Mouse (Mus musculus) myocyte (in vitro differentiated cells): Measurements from ENCODE around the gene Cfap73. TPM values are rescaled to one million over a fixed set of nuclear protein-coding genes. Genes with fewer than 3 reads are reported as not detected.
A peak's percentile ranks its signal among the peaks of the same experiment; 100 is the strongest.

ENCODE experiments used
- H3K27me3 ChIP-seq: one replicate; pipeline ENCODE4 v1.6.1; 2011; ENCODE audit not compliant: control insufficient read depth, insufficient read depth, insufficient read length
- H3K36me3 ChIP-seq: one replicate; pipeline ENCODE4 v1.6.1; 2011; ENCODE audit not compliant: control insufficient read depth, insufficient read depth
- H3K4me2 ChIP-seq: one replicate; pipeline ENCODE4 v1.6.1; 2011; ENCODE audit warnings: low read depth, control low read depth
- H3K4me3 ChIP-seq: one replicate; pipeline ENCODE4 v1.5.1; 2011; ENCODE audit warnings: mild to moderate bottlenecking, control low read depth, moderate library complexity
- H3K79me2 ChIP-seq: one replicate; pipeline ENCODE4 v1.6.1; 2011; ENCODE audit not compliant: control insufficient read depth, insufficient read depth
- H3ac ChIP-seq: one replicate; pipeline ENCODE4 v1.6.1; 2011; ENCODE audit not compliant: control insufficient read depth, insufficient read length
- CEBPB ChIP-seq: IDR thresholded peaks from 2 replicates; pipeline ENCODE4 v1.6.1; 2011; ENCODE audit warnings: mild to moderate bottlenecking, moderate library complexity; ENCODE audit not compliant: poor library complexity, insufficient read depth, severe bottlenecking
- E2F4 ChIP-seq: IDR thresholded peaks from one replicate; pipeline ENCODE4 v1.6.1; 2011; ENCODE audit warnings: mild to moderate bottlenecking, control low read depth, moderate library complexity; ENCODE audit not compliant: insufficient read depth
- MAX ChIP-seq: IDR thresholded peaks from one replicate; pipeline ENCODE4 v1.6.1; 2011; ENCODE audit warnings: low read depth, mild to moderate bottlenecking, control low read depth
- MYOD1 ChIP-seq, 3 experiments: IDR thresholded peaks; one replicate each; pipeline ENCODE4 v1.6.1; 2011; ENCODE audit warnings: control low read depth in 2 of 3, low read depth in 2 of 3, mild to moderate bottlenecking in 2 of 3, moderate library complexity in 1 of 3; ENCODE audit not compliant: insufficient read length in 2 of 3, control insufficient read depth in 1 of 3
- MYOG ChIP-seq, 3 experiments: IDR thresholded peaks; one replicate each; pipeline ENCODE4 v1.6.1; 2011; ENCODE audit warnings: control low read depth in 2 of 3, low read depth in 2 of 3, mild to moderate bottlenecking in 2 of 3; ENCODE audit not compliant: insufficient read length in 2 of 3, control insufficient read depth in 1 of 3, insufficient read depth in 1 of 3
- POLR2A ChIP-seq: IDR thresholded peaks from one replicate; pipeline ENCODE4 v1.6.1; 2011; ENCODE audit warnings: low read depth, mild to moderate bottlenecking, control low read depth, moderate library complexity; ENCODE audit not compliant: insufficient read length
- POLR2AphosphoS2 ChIP-seq: IDR thresholded peaks from one replicate; pipeline ENCODE4 v1.6.1; 2011; ENCODE audit warnings: low read depth, control low read depth; ENCODE audit not compliant: insufficient read length
- REST ChIP-seq: IDR thresholded peaks from one replicate; pipeline ENCODE4 v1.6.1; 2011; ENCODE audit warnings: mild to moderate bottlenecking, control low read depth, moderate library complexity; ENCODE audit not compliant: insufficient read depth, insufficient read length
- SRF ChIP-seq: IDR thresholded peaks from one replicate; pipeline ENCODE4 v1.6.1; 2011; ENCODE audit warnings: low read depth; ENCODE audit not compliant: control insufficient read depth, insufficient read length
- TCF12 ChIP-seq: IDR thresholded peaks from one replicate; pipeline ENCODE4 v1.6.1; 2011; ENCODE audit warnings: mild to moderate bottlenecking, control low read depth; ENCODE audit not compliant: poor library complexity, insufficient read depth, severe bottlenecking
- TCF3 ChIP-seq: IDR thresholded peaks from one replicate; pipeline ENCODE4 v1.6.1; 2011; ENCODE audit warnings: low read depth, control low read depth; ENCODE audit not compliant: insufficient read length
- USF1 ChIP-seq: IDR thresholded peaks from one replicate; pipeline ENCODE4 v1.6.1; 2011; ENCODE audit warnings: low read depth, mild to moderate bottlenecking, control low read depth, moderate library complexity
- polyA plus RNA-seq: library from polyadenylated mRNA; unstranded; fragments of >200 nt; fragmentation: generic; extraction: Trizol; gene quantifications from one replicate; pipeline ENCODE4 v1.2.1, GENCODE M21; 2012; ENCODE audit warnings: missing spikeins

Gene Cfap73
- polyA plus RNA-seq, 1 experiment = not detected

DNA sequence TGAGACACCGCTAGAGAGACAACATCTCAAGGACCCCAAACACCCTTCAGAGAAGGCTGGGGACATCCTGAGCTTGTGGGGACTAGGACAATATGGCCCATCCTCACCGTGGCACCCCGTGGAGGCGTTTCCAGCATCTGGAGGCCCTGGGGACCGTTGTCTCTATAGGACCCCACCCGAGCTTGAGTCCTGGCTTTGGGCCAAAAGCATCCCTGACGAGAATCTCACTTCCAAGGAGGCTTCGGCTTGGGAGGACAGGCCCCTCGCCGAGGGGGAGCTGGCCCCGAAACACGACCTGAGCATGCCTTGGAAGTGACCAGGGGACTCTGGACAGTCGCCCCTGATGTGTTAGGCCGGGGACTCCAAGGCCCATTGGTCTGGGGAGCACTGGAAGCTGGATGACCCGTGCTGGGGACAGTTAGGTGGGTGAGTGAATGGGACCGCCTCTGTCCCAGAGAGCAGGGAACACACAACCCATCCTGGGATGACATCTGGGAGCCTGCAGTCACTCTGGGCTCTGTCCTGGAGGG lies 24.7 kb downstream of the Cfap73 start:
- TF ChIP-seq E2F4 = no peak
- TF ChIP-seq MYOD1 (IDR thresholded peaks at IDR 0.05; ENCODE audit: control insufficient read depth in 1 of 3, insufficient read length in 2 of 3, low read depth in 2 of 3) = no peak
- no peak for TF ChIP-seq POLR2A
- TF ChIP-seq MAX = no peak
- TF ChIP-seq TCF12 = no peak
- TF ChIP-seq TCF3 = no peak
- no peak for TF ChIP-seq MYOG (IDR thresholded peaks at IDR 0.05; ENCODE audit: control insufficient read depth in 1 of 3, insufficient read depth in 1 of 3, insufficient read length in 2 of 3, low read depth in 2 of 3)
- no peaks in the 10 kb centered on the region for H3K36me3 ChIP-seq
- no peak overlapping the region for H3K4me2 ChIP-seq

DNA sequence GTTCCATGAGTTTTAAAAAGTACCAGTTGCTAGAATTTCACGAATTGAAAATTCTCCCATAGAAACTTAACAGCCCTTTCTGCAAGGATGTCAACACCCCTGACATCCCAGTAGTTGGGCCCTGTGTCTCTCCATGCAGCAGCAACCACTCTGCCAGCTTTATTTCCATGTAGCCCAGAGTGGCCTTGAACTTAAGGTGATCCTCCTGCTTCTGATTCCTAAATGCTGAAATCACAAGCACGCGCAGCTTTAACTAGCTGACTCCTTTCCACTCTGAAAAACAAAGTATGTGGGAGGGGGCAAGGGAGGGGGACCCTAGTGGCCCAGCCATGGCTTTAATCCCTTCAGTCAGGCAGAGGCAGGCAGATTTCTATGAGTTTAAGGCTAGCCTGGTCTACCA lies 26.7 kb downstream of the Cfap73 start:
- Histone ChIP-seq H3K36me3 (no peaks in the 10 kb centered on the region), H3K27me3 (no peaks in the 10 kb centered on the region), H3K4me2 (no peak overlapping the region), H3K4me3 (no peak overlapping the region), H3K79me2 (peaks cover 9% of the 10 kb centered on the region), H3ac (no peak overlapping the region)
- TF ChIP-seq MYOD1 (IDR thresholded peaks at IDR 0.05; ENCODE audit: control insufficient read depth in 1 of 3, insufficient read length in 2 of 3, low read depth in 2 of 3) = no peak
- TF ChIP-seq TCF3 = no peak
- TF ChIP-seq CEBPB = no peak
- TF ChIP-seq SRF = no peak
- no peak for TF ChIP-seq E2F4
- no peak for TF ChIP-seq POLR2AphosphoS2
- no peak for TF ChIP-seq USF1
- TF ChIP-seq REST = no peak
- no peak for TF ChIP-seq TCF12
- TF ChIP-seq MAX = no peak
- TF ChIP-seq MYOG (IDR thresholded peaks at IDR 0.05; ENCODE audit: control insufficient read depth in 1 of 3, insufficient read depth in 1 of 3, insufficient read length in 2 of 3, low read depth in 2 of 3) = no peak
- no peak for TF ChIP-seq POLR2A

More for the DNA sequence above, 24.7 kb downstream of the Cfap73 start:
- H3K4me3 ChIP-seq = no peak overlapping the region
- no peaks in the 10 kb centered on the region for H3K27me3 ChIP-seq
- no peak overlapping the region for H3ac ChIP-seq
- H3K79me2 ChIP-seq = peaks cover 19% of the 10 kb centered on the region

DNA sequence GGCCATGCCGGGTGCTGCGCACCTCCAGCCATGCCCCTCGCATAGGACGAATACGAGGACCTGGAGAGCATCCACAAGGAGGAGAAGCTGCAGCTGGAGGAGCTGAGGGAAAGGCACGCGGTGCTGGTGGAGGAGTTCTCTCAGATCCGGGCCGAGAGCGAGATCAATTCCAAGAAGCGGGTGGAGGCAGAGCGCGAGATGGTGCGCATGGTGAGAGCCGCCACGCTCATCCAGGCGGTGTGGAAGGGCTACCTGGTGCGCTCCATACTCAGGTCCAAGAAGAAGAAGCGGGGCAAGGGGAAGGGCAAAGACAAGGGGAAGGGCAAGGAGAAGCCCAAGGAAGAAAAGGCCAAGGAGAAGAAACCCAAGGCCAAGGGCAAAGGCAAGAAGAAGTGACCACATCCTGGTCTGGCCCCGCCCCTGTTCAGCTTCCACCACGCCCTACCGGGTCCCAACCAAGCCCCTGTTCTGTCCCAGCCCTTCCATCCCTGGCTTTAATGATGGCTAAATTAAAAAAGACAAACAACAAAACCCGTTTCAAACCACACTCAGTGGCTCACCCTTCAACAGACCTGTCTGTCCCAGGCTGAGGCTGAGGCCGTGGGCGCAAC lies 27.3 kb downstream of the Cfap73 start:
- no peak for TF ChIP-seq E2F4
- no peak for TF ChIP-seq TCF3
- no peak for TF ChIP-seq USF1
- no peak for TF ChIP-seq CEBPB
- no peak for TF ChIP-seq SRF
- no peak for TF ChIP-seq MYOD1 (IDR thresholded peaks at IDR 0.05; ENCODE audit: control insufficient read depth in 1 of 3, insufficient read length in 2 of 3, low read depth in 2 of 3)
- TF ChIP-seq MAX = no peak
- TF ChIP-seq POLR2AphosphoS2 = no peak
- TF ChIP-seq TCF12 = no peak
- TF ChIP-seq REST = no peak
- no peak for TF ChIP-seq MYOG (IDR thresholded peaks at IDR 0.05; ENCODE audit: control insufficient read depth in 1 of 3, insufficient read depth in 1 of 3, insufficient read length in 2 of 3, low read depth in 2 of 3)
- no peak for TF ChIP-seq POLR2A

DNA sequence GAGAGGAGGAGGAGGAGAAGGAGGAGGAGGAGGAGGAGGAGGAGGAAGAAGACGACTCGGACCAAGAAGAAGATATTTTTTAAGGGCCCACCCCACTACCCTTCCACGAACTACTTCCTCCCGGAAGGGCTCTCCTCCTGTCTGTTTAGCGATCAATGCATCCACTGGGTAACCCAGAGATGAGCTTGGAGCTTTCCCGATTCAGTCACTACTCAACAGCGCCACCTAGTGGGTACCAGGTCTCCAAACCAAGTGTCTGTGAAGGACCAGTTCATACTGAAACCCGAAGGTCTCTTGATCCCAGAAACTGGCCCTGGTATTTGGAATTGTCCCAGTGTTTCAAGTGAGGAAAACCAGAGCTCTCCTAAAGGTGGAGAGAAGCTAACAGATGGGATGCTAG lies 28.3 kb downstream of the Cfap73 start:
- TF ChIP-seq E2F4 (no peak), TCF3 (no peak), MAX (no peak), USF1 (no peak), POLR2AphosphoS2 (no peak), MYOG (IDR thresholded peaks at IDR 0.05; ENCODE audit: control insufficient read depth in 1 of 3, insufficient read depth in 1 of 3, insufficient read length in 2 of 3, low read depth in 2 of 3) (no peak), POLR2A (no peak), TCF12 (no peak), MYOD1 (IDR thresholded peaks at IDR 0.05; ENCODE audit: control insufficient read depth in 1 of 3, insufficient read length in 2 of 3, low read depth in 2 of 3) (no peak), SRF (no peak), REST (no peak), CEBPB (no peak)
- Histone ChIP-seq H3K4me3 (peak overlapping the region; percentile 13), H3ac (no peak overlapping the region), H3K4me2 (peak overlapping the region; percentile 74), H3K27me3 (no peaks in the 10 kb centered on the region), H3K79me2 (no peaks in the 10 kb centered on the region), H3K36me3 (no peaks in the 10 kb centered on the region)

More for the DNA sequence above, 27.3 kb downstream of the Cfap73 start:
- H3K4me3 ChIP-seq = no peak overlapping the region
- H3K36me3 ChIP-seq = no peaks in the 10 kb centered on the region
- H3ac ChIP-seq = no peak overlapping the region
- peaks cover 5% of the 10 kb centered on the region for H3K79me2 ChIP-seq
- H3K27me3 ChIP-seq = no peaks in the 10 kb centered on the region
- H3K4me2 ChIP-seq = no peak overlapping the region

DNA sequence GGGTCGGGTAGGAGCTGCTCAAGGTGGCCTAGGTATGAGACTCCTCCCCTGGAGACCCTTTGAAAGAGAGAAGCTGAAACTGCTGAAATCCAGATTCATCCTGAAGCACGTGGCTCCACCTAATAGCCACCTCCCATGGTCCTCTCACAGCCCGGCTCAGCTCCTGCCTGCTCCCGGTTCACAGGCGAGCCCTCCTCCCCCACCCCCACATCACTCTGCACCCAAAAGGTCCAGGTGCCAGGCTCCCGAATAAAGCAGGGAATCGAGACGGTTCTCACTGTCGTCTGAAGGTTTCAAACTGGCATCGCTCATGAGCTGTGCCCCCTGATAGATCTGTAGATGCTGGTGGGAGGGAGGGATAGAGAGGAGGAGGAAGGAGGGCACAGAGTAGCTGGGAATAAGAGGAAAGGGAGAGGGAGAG lies 28.8 kb downstream of the Cfap73 start:
- no peak for TF ChIP-seq USF1
- no peak for TF ChIP-seq MYOD1 (IDR thresholded peaks at IDR 0.05; ENCODE audit: control insufficient read depth in 1 of 3, insufficient read length in 2 of 3, low read depth in 2 of 3)
- TF ChIP-seq TCF3 = no peak
- TF ChIP-seq POLR2A = no peak
- no peak for TF ChIP-seq SRF
- no peak for TF ChIP-seq TCF12
- no peak for TF ChIP-seq MYOG (IDR thresholded peaks at IDR 0.05; ENCODE audit: control insufficient read depth in 1 of 3, insufficient read depth in 1 of 3, insufficient read length in 2 of 3, low read depth in 2 of 3)
- TF ChIP-seq CEBPB = no peak
- no peak for TF ChIP-seq E2F4
- TF ChIP-seq MAX = no peak
- no peak for TF ChIP-seq POLR2AphosphoS2
- TF ChIP-seq REST = no peak
- no peaks in the 10 kb centered on the region for H3K36me3 ChIP-seq
- peak overlapping the region; percentile 13 for H3K4me3 ChIP-seq
- H3K27me3 ChIP-seq = no peaks in the 10 kb centered on the region
- H3K4me2 ChIP-seq = peak overlapping the region; percentile 74
- no peaks in the 10 kb centered on the region for H3K79me2 ChIP-seq
- no peak overlapping the region for H3ac ChIP-seq
